Mouse (Mus musculus): ENCODE measurements around the gene Mrpl54.

- TF ChIP-seq CTCF (IDR thresholded peaks at IDR 0.05; ENCODE audit: low read depth) (no peak), EP300 (IDR thresholded peaks at IDR 0.05; ENCODE audit: low read depth) (no peak)
Measured at GRCm38 (mm10) chr10:81290698-81291460, 24.1 kb upstream of the Mrpl54 start.
